Mouse (Mus musculus) left cerebral cortex, postnatal 14 days (tissue): ENCODE measurements at regions not wholly inside any gene's neighbourhood (a gene's known extent, or its start where the extent isn't known, plus 50 kb on each side); places are given as distances from the start of the nearest gene placed in this dataset.

ENCODE experiments used
- DNase-seq, 2 experiments: peaks; one replicate each; pipeline ENCODE4 v3.0.0; 2021 to 2022; ENCODE audit warnings: low spot score in 2 of 2, mixed read lengths in 1 of 2
- intact Hi-C: fragments of 180-260 bp; cut with DNase I; formaldehyde crosslinking; loops from one replicate; pipeline ENCODE4 v1.15.1; 2025
- microRNA-seq, 2 experiments: library from miRNA; unstranded; fragments of <30 nt; microRNA quantifications; one replicate each; pipeline ENCODE4 v1.2.0; 2022

- intact Hi-C loops = no loop called here
- no peak for DNase-seq
Measured at GRCm38 (mm10) chr5:64739311-64740261, 63.6 kb upstream of the Klf3 start.

GRCm38 (mm10) chr5:64744041-64744440, 59.1 kb upstream of the Klf3 start:
- intact Hi-C loops = no loop called here
- no peak for DNase-seq

GRCm38 (mm10) chr5:64744455-64744854, 58.7 kb upstream of the Klf3 start:
- no peak for DNase-seq

GRCm38 (mm10) chr5:64747461-64747860, 55.7 kb upstream of the Klf3 start:
- intact Hi-C loops = no loop called here
- DNase-seq = no peak

More at GRCm38 (mm10) chr5:64744455-64744854, 58.7 kb upstream of the Klf3 start:
- intact Hi-C loops = no loop called here

GRCm38 (mm10) chr5:64749415-64750166, 53.6 kb upstream of the Klf3 start:
- DNase-seq = no peak
- intact Hi-C loops = no loop called here

- DNase-seq = no peak
- intact Hi-C loops = no loop called here
Measured at GRCm38 (mm10) chr5:64750406-64750805, 52.8 kb upstream of the Klf3 start.

- no peak for DNase-seq
- intact Hi-C loops = no loop called here
Measured at GRCm38 (mm10) chr5:64750976-64751656, 52.1 kb upstream of the Klf3 start.

- intact Hi-C loops = no loop called here
- DNase-seq = no peak
Measured at GRCm38 (mm10) chr5:64753142-64753750, 49.9 kb upstream of the Klf3 start.

Small RNA genes lying in the stretch of these regions (microRNA-seq; reads per million reads assigned to microRNA genes)
- 0 reads per million in 2 experiments for gene Gm25306
